Mouse (Mus musculus): ENCODE data around the gene Sim2. TPM values are rescaled to one million over a fixed set of nuclear protein-coding genes. Genes with fewer than 3 reads are reported as not detected.

The Sim2 gene
- polyA plus RNA-seq, 1 experiment = 0.05 TPM

DNA sequence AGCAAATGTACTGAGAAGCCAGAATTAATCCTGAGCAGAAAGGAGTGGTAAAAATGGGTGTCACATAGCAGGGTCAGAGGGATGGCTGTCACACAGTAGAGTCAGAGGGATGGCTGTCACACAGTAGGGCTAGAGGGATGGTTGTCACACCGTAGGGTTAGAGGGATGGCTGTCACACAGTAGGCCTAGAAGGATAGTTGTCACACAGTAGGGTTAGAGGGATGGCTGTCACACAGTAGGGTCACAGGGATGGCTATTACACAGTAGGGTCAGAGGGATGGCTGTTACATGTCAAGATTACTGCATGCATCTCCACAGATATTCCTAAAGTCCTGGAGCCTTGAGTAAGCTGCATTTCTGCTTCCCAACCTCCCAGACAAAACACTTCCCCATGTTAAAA is 33.7 kb downstream of the Sim2 start:
- Histone ChIP-seq H3K27ac (ENCODE audit: insufficient read depth, low read length) (no peak overlapping the region), H3K27me3 (ENCODE audit: control insufficient read depth, insufficient read depth, low read length) (no peaks in the 10 kb centered on the region), H3K4me3 (replicated peaks; ENCODE audit: insufficient read depth, low read depth, low read length) (no peak overlapping the region), H3K4me1 (ENCODE audit: control insufficient read depth, insufficient read depth, low read length) (no peaks in the 10 kb centered on the region; the same call in 1 of the 2 replicates)
- no peak for TF ChIP-seq POLR2A (IDR thresholded peaks at IDR 0.05; ENCODE audit: borderline replicate concordance, insufficient read depth, low read length)
- TF ChIP-seq CTCF (IDR thresholded peaks at IDR 0.05; ENCODE audit: borderline replicate concordance, insufficient read depth, low read depth, low read length) = no peak
- no peak for DNase-seq
- WGBS = 93% methylated on average over 1 of the region's 1 CpGs

DNA sequence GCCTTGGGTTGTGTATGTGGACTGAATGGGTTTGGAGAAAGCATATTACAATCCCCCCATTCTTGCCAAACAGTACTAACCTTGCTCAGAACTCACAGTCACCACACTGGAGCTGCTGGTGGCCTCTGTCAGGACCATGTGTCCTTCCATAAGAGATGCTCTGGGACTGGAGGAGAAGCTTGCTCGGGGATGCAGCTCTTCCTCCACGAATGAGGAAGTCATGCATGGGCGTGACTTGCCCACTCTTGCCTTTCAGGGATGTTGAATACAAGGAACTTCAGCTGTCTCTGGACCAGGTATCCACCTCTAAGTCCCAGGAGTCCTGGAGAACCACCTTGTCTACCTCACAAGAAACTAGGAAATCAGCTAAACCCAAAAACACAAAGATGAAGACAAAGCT is 37.6 kb downstream of the Sim2 start:
- H3K4me3 ChIP-seq (replicated peaks; ENCODE audit: insufficient read depth, low read depth, low read length) = no peak overlapping the region
- H3K27ac ChIP-seq (ENCODE audit: insufficient read depth, low read length) = no peak overlapping the region
- no peaks in the 10 kb centered on the region; the same call in 1 of the 2 replicates for H3K27me3 ChIP-seq (ENCODE audit: control insufficient read depth, insufficient read depth, low read length)
- no peak for TF ChIP-seq CTCF (IDR thresholded peaks at IDR 0.05; ENCODE audit: borderline replicate concordance, insufficient read depth, low read depth, low read length)
- TF ChIP-seq POLR2A (IDR thresholded peaks at IDR 0.05; ENCODE audit: borderline replicate concordance, insufficient read depth, low read length) = no peak
- no peak for DNase-seq
- peaks cover 4% of the 10 kb centered on the region for H3K4me1 ChIP-seq (ENCODE audit: control insufficient read depth, insufficient read depth, low read length)
- 86% methylated on average over 3 of the region's 3 CpGs for WGBS

DNA sequence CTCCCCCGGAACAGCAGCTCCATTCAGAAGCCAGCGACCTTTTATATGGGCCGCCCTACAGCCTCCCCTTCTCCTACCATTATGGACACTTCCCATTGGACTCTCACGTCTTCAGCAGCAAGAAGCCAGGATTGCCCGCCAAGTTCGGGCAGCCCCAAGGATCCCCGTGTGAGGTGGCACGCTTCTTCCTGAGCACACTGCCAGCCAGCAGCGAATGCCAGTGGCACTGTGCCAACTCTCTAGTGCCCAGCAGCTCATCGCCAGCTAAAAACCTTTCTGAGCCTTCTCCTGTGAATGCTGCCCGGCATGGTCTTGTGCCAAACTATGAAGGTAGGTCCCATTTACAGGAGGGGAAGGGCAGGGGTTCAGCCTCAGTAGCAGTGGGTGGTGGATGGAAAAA is 38.5 kb downstream of the Sim2 start:
- Histone ChIP-seq H3K27ac (ENCODE audit: insufficient read depth, low read length) (no peak overlapping the region), H3K4me3 (replicated peaks; ENCODE audit: insufficient read depth, low read depth, low read length) (no peak overlapping the region), H3K27me3 (ENCODE audit: control insufficient read depth, insufficient read depth, low read length) (no peaks in the 10 kb centered on the region; the same call in 1 of the 2 replicates), H3K4me1 (ENCODE audit: control insufficient read depth, insufficient read depth, low read length) (peaks cover 4% of the 10 kb centered on the region)
- 5% methylated on average over 11 of the region's 11 CpGs for WGBS
- TF ChIP-seq POLR2A (IDR thresholded peaks at IDR 0.05; ENCODE audit: borderline replicate concordance, insufficient read depth, low read length) = no peak
- no peak for TF ChIP-seq CTCF (IDR thresholded peaks at IDR 0.05; ENCODE audit: borderline replicate concordance, insufficient read depth, low read depth, low read length)
- DNase-seq = peak; percentile 50 to 66

DNA sequence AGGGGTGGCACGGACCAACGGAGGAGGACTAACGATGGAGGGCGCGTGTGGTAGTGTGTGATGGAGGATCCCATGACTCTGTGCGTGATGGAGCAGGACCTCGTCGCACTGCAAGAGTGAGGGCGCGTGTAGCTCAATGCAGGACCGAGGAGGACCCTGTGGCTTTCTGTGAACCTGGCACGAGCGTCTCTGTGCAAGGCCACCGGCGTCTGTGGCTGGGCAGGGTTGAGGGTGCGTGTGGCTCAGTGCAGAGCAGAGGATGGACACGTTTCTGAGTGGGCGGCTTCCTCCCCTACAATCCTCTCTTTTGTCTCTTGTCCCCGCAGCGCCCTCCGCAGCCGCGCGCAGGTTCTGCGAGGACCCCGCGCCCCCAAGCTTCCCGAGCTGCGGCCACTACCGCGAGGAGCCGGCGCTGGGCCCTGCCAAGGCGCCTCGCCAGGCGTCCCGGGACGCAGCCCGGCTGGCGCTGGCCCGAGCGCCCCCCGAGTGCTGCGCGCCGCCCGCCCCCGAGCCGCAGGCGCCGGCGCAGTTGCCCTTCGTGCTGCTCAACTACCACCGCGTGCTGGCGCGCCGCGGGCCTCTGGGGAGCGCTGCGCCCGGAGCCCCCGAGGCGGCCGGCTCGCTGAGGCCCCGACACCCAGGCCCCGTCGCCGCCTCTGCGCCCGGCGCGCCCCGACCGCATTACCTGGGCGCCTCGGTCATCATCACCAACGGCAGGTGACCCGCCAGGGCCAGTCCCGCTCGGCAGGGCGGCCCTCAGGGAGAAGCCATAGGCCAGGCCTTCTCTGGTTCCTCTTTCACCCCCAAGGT is 40.6 kb downstream of the Sim2 start:
- Histone ChIP-seq H3K27ac (ENCODE audit: insufficient read depth, low read length) (no peak overlapping the region), H3K27me3 (ENCODE audit: control insufficient read depth, insufficient read depth, low read length) (no peaks in the 10 kb centered on the region; the same call in 1 of the 2 replicates), H3K4me1 (ENCODE audit: control insufficient read depth, insufficient read depth, low read length) (peaks cover 4% of the 10 kb centered on the region), H3K4me3 (replicated peaks; ENCODE audit: insufficient read depth, low read depth, low read length) (no peak overlapping the region)
- no peak for DNase-seq
- TF ChIP-seq POLR2A (IDR thresholded peaks at IDR 0.05; ENCODE audit: borderline replicate concordance, insufficient read depth, low read length) (no peak), CTCF (IDR thresholded peaks at IDR 0.05; ENCODE audit: borderline replicate concordance, insufficient read depth, low read depth, low read length) (no peak)
- 2% methylated on average over 82 of the region's 83 CpGs for WGBS

DNA sequence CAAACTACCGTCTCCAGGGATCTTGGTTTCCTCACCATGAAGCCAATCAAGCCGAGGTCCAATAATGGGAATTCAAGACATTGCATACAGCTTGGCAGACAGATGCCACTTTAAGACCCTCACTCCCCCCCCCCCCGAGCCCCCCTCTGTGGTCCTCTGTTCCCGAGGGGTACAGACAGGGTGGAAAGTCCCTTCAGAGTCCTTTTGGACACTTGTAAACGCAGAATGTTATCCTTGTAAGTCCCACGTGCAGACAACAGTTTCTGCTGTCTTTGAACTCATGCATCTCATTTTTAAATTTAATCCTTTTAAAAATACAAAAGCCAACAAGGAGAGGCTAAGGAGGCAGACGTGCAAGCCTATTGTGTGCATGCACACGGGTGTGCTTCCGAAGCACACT is 41.5 kb downstream of the Sim2 start:
- peaks cover 4% of the 10 kb centered on the region for H3K4me1 ChIP-seq (ENCODE audit: control insufficient read depth, insufficient read depth, low read length)
- TF ChIP-seq CTCF (IDR thresholded peaks at IDR 0.05; ENCODE audit: borderline replicate concordance, insufficient read depth, low read depth, low read length) (no peak), POLR2A (IDR thresholded peaks at IDR 0.05; ENCODE audit: borderline replicate concordance, insufficient read depth, low read length) (no peak)
- WGBS = 27% methylated on average over 9 of the region's 9 CpGs
- H3K27ac ChIP-seq (ENCODE audit: insufficient read depth, low read length) = no peak overlapping the region
- H3K4me3 ChIP-seq (replicated peaks; ENCODE audit: insufficient read depth, low read depth, low read length) = no peak overlapping the region
- no peak for DNase-seq
- H3K27me3 ChIP-seq (ENCODE audit: control insufficient read depth, insufficient read depth, low read length) = no peaks in the 10 kb centered on the region; the same call in 1 of the 2 replicates

DNA sequence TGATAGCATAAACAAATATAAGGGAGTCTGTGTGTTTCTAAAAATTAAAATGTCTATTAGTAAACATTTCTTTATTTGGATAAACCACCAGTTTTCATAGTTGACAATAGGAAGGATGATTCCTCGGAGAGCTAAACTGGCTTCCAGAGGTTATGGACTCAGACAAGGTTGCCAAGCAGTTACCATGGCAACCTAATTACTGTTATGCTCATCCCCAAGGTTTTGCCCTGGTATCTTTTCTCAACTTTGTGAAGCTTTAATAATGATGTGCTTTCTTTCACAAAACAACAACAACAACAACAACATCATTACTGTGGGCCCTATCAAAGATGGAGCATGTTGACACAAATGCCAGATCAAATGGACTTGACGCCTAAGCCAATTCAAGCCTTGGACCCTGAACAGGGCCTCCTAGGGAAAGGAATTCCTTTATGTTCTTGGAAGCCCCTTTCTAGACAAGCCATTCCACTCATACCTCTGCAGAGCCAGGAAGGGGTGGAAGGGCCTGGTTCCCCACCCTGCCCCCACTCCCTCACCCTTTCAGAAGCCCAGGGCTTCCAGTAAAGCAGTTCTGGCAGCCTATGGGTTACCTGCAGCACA is 43.6 kb downstream of the Sim2 start:
- TF ChIP-seq POLR2A (IDR thresholded peaks at IDR 0.05; ENCODE audit: borderline replicate concordance, insufficient read depth, low read length) (no peak), CTCF (IDR thresholded peaks at IDR 0.05; ENCODE audit: borderline replicate concordance, insufficient read depth, low read depth, low read length) (no peak)
- Histone ChIP-seq H3K27ac (ENCODE audit: insufficient read depth, low read length) (no peak overlapping the region), H3K4me1 (ENCODE audit: control insufficient read depth, insufficient read depth, low read length) (peaks cover 4% of the 10 kb centered on the region), H3K4me3 (replicated peaks; ENCODE audit: insufficient read depth, low read depth, low read length) (no peak overlapping the region), H3K27me3 (ENCODE audit: control insufficient read depth, insufficient read depth, low read length) (no peaks in the 10 kb centered on the region; the same call in 1 of the 2 replicates)
- no peak for DNase-seq
- 89% methylated on average over 2 of the region's 2 CpGs for WGBS

DNA sequence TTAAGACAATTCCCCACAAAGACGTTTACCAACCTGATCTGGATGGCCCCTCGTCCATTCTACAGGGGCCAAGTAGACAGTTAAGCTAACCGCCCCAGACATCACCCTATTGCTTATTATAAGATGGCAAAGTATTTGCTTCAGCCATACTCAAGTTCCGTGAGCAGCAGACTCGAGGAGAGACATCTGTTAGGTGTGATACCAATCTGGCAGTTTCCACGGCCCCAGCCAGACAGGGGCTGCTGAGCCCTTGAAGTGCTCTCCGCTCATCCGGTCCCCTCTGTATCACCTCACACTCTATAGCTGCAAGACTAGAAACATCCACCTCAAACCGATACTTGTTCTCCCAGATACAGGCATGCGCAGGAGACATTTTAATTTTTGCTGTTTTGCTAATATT is 49.5 kb downstream of the Sim2 start:
- H3K4me3 ChIP-seq (replicated peaks; ENCODE audit: insufficient read depth, low read depth, low read length) = no peak overlapping the region
- 79% methylated on average over 10 of the region's 10 CpGs for WGBS
- DNase-seq = no peak
- H3K4me1 ChIP-seq (ENCODE audit: control insufficient read depth, insufficient read depth, low read length) = no peaks in the 10 kb centered on the region
- no peak for TF ChIP-seq CTCF (IDR thresholded peaks at IDR 0.05; ENCODE audit: borderline replicate concordance, insufficient read depth, low read depth, low read length)
- no peak for TF ChIP-seq POLR2A (IDR thresholded peaks at IDR 0.05; ENCODE audit: borderline replicate concordance, insufficient read depth, low read length)
- no peaks in the 10 kb centered on the region for H3K27me3 ChIP-seq (ENCODE audit: control insufficient read depth, insufficient read depth, low read length)
- no peak overlapping the region for H3K27ac ChIP-seq (ENCODE audit: insufficient read depth, low read length)

DNA sequence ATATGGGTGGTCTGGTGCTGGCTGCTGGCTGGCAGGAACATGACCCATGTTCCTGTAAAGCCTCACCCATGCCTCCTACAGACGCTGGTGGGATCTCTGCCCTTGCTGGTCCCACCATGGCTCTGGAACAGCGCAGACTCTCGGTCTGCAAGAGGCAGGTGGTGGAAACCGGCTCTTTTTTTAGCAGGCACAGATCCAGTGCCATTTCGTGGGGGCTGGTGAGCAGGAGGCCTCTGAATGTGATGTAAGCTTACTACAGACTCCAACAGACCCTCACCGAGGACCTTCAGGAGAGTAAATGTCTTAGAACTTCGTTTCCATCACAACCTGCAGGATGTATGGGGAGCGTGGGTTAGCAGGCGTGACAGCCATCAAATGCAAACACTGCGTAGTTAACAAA is 56.0 kb downstream of the Sim2 start:
- TF ChIP-seq POLR2A (IDR thresholded peaks at IDR 0.05; ENCODE audit: borderline replicate concordance, insufficient read depth, low read length) (no peak), CTCF (IDR thresholded peaks at IDR 0.05; ENCODE audit: borderline replicate concordance, insufficient read depth, low read depth, low read length) (no peak)
- H3K4me3 ChIP-seq (replicated peaks; ENCODE audit: insufficient read depth, low read depth, low read length) = no peak overlapping the region
- no peak overlapping the region for H3K27ac ChIP-seq (ENCODE audit: insufficient read depth, low read length)
- DNase-seq = no peak
- 56% methylated on average over 10 of the region's 10 CpGs for WGBS
- H3K27me3 ChIP-seq (ENCODE audit: control insufficient read depth, insufficient read depth, low read length) = no peaks in the 10 kb centered on the region
- H3K4me1 ChIP-seq (ENCODE audit: control insufficient read depth, insufficient read depth, low read length) = no peaks in the 10 kb centered on the region
